8 mouse cellular contexts compared by ENCODE assay signal in the genomic region with DNA sequence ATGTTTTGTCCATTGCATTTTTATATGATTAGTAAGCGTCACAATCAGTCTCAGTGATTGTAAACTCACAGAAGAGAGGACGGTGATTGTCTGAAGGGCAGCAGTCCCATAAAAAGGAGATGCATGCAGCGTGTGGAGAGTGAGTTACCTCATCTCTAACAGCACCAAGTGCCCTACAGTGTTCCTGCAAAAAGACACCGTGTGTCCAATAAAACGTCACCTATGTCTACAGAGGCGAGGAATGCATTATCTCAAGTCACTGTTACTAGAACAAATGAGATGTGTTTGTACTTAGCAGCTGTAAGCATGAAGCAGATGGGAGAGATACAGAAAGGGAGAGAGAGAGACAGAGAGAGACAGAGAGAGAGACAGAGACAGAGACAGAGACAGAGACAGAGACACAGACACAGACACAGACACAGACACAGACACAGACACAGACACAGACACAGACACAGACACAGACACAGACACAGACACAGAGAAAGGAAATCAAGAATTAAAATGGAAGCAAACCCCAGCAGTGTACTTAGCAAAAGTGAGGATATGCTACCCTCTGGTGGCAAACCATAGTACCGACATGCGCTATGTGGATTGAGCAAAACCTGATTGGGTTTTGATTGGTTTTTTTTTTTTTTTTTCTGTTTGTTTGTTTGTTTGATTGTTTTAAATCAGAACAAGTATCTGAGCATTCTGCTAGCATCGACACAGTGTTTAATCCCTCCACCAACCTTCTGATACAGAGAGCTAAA.
DNase-seq lines count a peak whose midpoint lies in the region; ATAC-seq lines count a peak whose summit lies in the region.

No protein-coding gene starts in this region.

- no peak overlapping the region for H3K27ac ChIP-seq in embryonic facial prominence, embryonic 10.5 days (replicated peaks)
- H3K27ac ChIP-seq in hindbrain, embryonic 15.5 days (replicated peaks), result peak overlapping the region; percentile 69
- peak overlapping the region; percentile 67 for H3K27ac ChIP-seq in midbrain, embryonic 13.5 days

- 51% methylated on average over 9 of the region's 9 CpGs for WGBS in embryonic facial prominence, embryonic 10.5 days
- WGBS in hindbrain, embryonic 15.5 days, result 20% methylated on average over 9 of the region's 9 CpGs
- WGBS in midbrain, embryonic 13.5 days, result 31% methylated on average over 9 of the region's 9 CpGs

- H3K9ac ChIP-seq in hindbrain, embryonic 15.5 days, result no peak overlapping the region
- no peak overlapping the region for H3K9ac ChIP-seq in midbrain, embryonic 13.5 days (replicated peaks)

- peaks cover 14% of the 10 kb centered on the region; the same call in 1 of the 2 replicates for H3K4me1 ChIP-seq in embryonic facial prominence, embryonic 10.5 days
- peaks cover 22% of the 10 kb centered on the region for H3K4me1 ChIP-seq in hindbrain, embryonic 15.5 days (replicated peaks)
- H3K4me1 ChIP-seq in midbrain, embryonic 13.5 days (replicated peaks), result peaks cover 22% of the 10 kb centered on the region

- DNase-seq in right cerebral cortex, adult 18-20 months, result peak; percentile 45
- DNase-seq in right cerebral cortex, postnatal 25 days, result no peak
- DNase-seq in adrenal gland, postnatal 10 days, result peak; percentile 66
- peak; percentile 42 for DNase-seq in embryonic facial prominence, embryonic 10.5 days (ENCODE audit: low spot score)
- DNase-seq in layer of hippocampus, postnatal 36 days, result peak; percentile 32 to 46
- peak; percentile 20 for DNase-seq in thymus, postnatal 25 days

- H3K4me2 ChIP-seq in hindbrain, embryonic 15.5 days, result peak overlapping the region; percentile 50
- H3K4me2 ChIP-seq in midbrain, embryonic 13.5 days (replicated peaks), result peak overlapping the region; percentile 26

- no peaks in the 10 kb centered on the region for H3K9me3 ChIP-seq in embryonic facial prominence, embryonic 10.5 days
- no peaks in the 10 kb centered on the region for H3K9me3 ChIP-seq in hindbrain, embryonic 15.5 days
- H3K9me3 ChIP-seq in midbrain, embryonic 13.5 days, result no peaks in the 10 kb centered on the region

- H3K36me3 ChIP-seq in embryonic facial prominence, embryonic 10.5 days (replicated peaks), result no peaks in the 10 kb centered on the region
- H3K36me3 ChIP-seq in hindbrain, embryonic 15.5 days, result no peaks in the 10 kb centered on the region
- H3K36me3 ChIP-seq in midbrain, embryonic 13.5 days, result no peaks in the 10 kb centered on the region

- H3K4me3 ChIP-seq in embryonic facial prominence, embryonic 10.5 days, result no peak overlapping the region
- H3K4me3 ChIP-seq in hindbrain, embryonic 15.5 days, result peak overlapping the region; percentile 11
- no peak overlapping the region for H3K4me3 ChIP-seq in midbrain, embryonic 13.5 days (replicated peaks)

- ATAC-seq in hindbrain, embryonic 15.5 days (ENCODE audit: low FRiP score, low read depth), result peak; percentile 87
- ATAC-seq in midbrain, embryonic 13.5 days, result peak; percentile 85

- H3K27me3 ChIP-seq in embryonic facial prominence, embryonic 10.5 days (replicated peaks; ENCODE audit: low read depth, poor library complexity, severe bottlenecking), result no peaks in the 10 kb centered on the region
- H3K27me3 ChIP-seq in hindbrain, embryonic 15.5 days, result no peaks in the 10 kb centered on the region
- H3K27me3 ChIP-seq in midbrain, embryonic 13.5 days, result no peaks in the 10 kb centered on the region
